Mouse (Mus musculus): ENCODE measurements around the gene Olfr531.

Olfr531 gene

DNA sequence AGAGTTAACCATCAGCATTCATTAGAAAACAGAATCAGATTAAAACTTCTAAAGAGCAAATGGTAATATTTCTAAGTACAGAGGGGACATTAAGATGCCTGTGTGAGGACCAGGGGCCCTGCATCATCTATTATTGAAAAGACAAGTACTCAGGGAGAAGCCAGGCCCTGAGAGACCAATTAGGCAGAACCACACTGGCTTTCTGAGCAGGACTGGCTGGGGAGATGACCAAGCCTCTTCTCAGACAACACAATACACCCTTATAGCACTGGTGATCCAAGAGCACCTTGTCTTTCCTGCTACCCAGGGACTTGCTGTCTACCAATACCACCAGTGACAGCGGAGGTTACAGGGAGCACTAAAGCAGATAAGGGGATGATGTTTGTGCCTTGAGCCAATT is at the start of gene Olfr531:
TSS of gene Olfr531 (minus strand) at position 101 of the 400 bp plus-strand sequence.
- no peak for DNase-seq (ENCODE audit: extremely low read depth, insufficient read length, low spot score)

DNA sequence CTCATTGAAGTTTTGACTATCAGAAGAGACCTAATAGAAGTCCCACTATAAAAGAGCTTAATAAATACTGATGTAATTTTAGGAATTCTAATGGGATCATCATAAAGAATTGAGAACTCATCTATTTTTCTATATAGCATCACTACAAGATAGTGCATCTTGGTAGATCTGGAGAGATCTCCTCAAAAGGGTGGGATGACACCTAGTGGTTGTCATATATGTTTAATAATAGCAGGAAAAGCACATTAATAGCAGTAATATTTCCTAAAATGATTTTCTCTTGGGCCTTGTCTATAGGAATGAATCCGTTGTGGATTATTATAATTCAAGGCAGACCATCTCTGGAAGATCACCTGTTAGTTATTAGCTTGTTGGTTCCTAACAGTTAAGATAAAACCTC is 40.4 kb upstream of the Olfr531 start:
- DNase-seq (ENCODE audit: extremely low read depth, insufficient read length, low spot score) = no peak

DNA sequence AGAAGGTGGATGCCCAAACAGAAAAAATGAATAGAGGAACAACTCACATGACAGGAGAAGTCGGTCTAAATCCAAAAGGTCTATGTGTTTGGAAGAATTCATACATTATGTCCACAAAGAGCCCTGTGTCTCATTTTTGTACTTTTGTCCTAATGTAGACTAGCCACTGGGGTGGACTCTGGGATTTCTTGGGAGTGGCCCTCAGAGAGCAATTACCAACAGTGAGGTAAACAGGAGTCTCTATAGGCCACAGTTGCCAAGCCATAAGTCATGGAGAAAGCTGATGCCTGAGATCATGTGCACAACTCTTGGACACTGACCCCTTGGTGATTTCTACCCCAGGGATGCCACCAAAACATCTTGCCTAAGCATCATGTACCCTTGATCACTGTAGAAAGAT is 18.8 kb upstream of the Olfr531 start, which contains the start of gene Olfr532:
TSS of gene Olfr532 (minus strand) at position 101 of the 400 bp plus-strand sequence.
- no peak for DNase-seq (ENCODE audit: extremely low read depth, insufficient read length, low spot score)

DNA sequence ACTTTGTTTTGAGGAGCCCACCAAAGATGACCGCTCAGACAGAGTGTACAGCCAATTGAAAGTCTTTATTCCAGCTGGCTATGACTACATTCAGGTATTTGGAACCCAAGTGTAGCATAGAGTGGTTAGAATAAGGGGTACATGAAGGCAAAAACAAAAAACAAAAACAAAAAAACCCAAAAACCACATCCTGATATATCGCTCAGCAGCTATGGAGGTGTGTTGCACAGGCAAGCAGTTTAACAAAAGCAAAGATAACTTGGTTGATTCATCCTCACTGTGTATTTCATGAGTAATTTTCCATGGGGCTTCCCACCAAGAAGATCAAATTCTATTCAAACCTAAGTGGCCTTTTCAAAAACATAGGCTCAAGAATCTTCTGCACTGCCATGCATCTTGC is 25.8 kb downstream of the Olfr531 start:
- no peak for DNase-seq (ENCODE audit: extremely low read depth, insufficient read length, low spot score)

DNA sequence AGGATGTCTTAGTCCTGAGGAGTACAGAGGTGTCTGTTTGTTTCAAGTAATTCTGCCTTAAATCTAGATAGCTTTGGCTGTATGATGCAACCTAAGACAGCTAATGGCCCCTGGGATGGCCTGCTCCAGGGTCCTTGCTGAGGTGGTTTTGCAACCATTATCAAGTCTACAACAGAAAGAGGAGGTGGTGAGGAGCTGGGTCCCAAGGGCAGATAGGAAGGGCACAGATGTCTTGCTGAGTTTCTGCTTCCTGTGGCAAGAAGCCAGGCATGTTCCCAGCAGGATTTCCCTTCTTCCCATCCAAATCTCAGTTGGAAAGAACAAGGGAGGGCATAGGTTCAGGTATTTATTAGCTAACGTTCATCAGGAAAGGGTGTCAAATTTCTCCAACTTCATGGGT is 26.5 kb downstream of the Olfr531 start, which contains the start of gene Olfr530:
TSS of gene Olfr530 (minus strand) at position 101 of the 400 bp plus-strand sequence.
- DNase-seq (ENCODE audit: extremely low read depth, insufficient read length, low spot score) = no peak

DNA sequence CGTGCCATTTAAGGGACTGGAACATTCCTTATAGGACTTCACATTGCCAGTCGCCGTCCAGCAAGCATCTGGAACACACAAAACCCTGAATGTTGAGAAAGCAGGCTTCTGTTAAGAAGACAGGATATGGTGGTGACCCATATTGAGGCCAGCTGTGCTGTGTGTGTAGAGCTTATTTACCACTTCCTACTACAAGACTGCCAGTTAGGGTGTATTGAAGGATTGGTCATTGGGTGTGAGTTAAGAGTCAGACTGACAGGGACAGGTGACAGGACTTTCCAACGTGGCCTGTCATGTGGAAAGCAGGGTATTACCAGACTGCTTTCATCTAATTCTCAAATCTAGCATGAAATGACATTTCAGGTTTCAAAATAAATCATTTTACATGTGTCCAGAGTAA is 28.4 kb downstream of the Olfr531 start:
- no peak for DNase-seq (ENCODE audit: extremely low read depth, insufficient read length, low spot score)

DNA sequence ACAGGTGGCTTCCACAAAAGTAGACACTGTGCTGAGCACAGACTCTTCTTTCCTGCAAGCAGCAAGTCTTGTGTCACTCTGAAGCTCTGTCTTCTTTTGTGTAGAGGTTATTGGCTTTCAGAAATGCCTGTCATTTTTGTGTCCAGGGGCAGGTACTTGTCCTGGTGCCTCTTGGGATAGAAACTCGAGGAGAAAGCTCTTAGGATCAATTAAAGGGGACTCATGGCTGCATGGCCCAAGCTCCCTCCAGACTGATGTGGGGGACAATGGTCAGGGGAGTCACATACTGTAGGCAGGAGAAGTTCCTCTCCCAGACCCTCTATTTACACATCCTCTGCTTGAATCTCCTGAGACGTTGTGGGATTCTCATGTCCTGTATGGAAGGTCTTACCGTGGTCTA is 41.1 kb downstream of the Olfr531 start, which contains the start of gene Olfr60:
TSS of gene Olfr60 (minus strand) at position 101 of the 400 bp plus-strand sequence.
- DNase-seq (ENCODE audit: extremely low read depth, insufficient read length, low spot score) = no peak
